Mouse (Mus musculus) spleen, postnatal 10 days (tissue): Measurements from ENCODE around the gene Actg1.

Experiments
- DNase-seq, 2 experiments: peaks; one replicate each; pipeline ENCODE4 v3.0.0; 2021 to 2022; ENCODE audit warnings: low spot score in 2 of 2

Actg1 gene

DNA sequence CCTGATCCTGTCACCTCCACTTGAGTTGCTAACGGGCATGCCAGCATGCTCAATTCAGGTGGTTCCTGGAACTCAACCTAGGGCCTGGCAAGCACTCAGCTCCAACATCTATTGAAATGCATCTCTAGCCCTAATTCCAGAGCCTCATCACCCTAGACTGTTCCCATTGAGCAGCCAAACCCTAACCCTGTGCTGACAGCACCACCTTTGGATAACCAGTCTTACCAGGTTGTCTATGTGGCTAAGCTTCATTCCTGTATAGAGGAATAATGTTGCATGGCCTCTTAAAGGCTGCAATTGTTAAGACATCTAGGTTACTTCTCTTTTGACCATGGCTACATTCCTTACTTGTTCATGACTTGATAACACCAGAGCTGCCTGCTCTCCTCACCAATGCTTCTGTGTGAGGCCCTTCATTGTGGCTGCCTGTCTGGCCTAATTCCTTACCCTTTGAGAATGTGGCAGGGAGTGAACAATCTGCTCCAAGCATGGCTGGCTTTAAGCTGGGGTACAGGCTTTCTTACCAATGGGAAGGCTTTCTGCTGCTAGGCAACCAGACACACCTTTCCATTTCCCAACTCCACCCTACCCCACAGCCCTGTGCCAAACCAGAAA, 3.2 kb downstream of the Actg1 start:
- DNase-seq = peak in 1 of 2 experiments; percentile 7

DNA sequence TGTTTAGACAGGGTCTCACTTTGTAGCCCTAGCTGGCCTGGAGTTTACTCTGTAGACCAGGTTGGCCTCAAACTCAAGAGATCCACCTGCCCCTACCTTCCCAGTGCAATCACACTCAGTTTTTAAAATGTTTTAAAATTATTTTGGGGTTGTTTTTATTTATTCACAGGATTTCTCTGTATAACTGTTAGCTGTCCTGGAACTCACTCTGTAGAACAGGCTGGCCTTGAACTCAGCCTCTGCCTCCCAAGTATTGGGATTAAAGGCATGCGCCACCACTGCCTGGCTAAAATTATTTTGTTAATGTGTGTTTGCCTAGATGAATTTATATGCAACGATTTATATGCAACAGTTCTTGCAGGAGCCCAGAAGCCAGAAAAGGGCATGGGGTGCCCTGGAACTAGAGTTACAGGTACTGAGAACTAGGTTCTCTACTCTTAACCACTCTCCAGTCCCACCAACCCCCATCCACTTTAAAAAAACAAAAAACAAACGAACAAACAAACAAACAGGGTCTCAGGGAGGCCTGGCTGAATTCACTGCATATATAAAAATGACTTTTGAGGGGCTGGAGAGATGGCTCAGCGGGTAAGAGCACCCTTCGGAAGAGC, 3.9 kb downstream of the Actg1 start:
- DNase-seq = no peak

DNA sequence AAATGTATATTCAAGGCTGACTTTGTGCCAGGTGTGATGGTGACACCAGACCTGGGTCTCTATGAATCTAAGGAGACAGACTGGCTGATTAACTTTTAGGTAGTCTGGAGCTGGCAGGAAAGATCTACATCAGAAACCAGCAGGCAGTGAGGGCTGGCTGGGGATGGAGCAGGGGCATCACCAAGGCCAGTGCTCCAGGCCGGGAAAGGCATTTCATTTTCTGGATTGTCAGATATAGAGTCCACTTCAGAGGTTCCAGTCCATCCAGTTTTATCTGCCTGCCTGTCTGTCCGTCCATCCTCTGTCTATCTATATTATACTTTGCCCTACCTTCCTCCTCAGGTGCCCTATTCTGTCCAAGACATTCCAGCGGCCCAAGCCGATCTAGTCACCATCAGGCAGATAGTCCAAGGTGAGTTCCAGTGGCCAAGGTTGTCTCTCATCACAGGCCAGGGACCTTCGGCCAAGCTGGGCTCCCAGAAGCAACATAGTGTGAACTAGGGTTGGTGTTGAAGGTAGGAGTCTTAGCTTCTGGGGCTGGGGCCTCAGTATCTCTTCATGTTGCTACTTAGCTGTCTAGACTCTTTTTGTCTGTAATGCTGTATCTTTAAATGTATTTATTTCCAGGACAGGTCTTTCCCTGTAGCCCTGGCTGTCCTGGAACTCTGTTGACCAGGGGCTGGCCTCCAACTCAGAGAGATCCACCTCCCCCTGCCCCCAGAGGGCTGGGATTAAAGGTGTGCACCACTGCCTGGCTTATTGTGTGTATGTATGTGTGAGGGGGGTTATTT, 4.6 kb downstream of the Actg1 start:
- no peak for DNase-seq

DNA sequence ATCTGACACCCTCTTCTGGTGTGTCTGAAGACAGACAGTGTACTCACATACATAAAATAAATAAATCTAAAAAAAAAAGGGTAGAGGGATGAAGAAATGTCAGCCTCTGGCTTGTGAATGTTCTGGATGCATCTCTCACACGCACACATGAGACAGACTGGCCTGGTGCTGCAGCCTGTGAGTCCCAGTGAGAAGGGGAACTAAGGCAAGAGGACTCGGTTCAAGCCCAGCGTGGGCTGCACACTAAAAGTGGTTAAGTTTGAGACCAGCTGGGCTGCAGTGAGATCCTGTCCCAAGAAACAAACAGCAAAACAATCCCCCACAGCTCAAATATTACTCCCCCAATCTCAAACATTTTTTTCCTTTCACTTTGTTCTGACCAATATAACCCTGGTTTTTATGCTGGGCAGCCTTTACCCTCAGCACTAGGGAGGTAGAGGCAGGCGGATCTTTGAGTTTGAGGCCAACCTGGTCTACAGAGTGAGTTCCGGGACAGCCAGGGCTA, 5.6 kb downstream of the Actg1 start:
- DNase-seq = no peak

DNA sequence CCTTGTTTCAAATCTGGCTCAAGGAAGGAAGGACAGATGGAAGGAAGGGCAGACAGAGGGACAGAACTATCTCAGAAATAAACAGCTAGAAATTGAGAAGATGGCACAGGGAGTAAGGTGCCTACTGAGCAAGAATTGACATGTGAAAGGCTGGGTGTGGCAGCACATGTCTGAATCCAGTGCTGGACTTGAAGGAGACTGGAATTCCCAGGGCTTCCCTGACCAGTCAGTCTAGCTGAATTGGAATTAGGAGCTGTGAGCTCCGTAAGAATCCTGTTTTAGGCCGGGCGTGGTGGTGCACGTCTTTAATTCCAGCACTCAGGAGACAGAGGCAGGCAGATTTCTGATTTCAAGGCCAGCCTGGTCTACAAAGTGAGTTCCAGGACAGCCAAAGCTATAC, 6.7 kb downstream of the Actg1 start:
- no peak for DNase-seq

DNA sequence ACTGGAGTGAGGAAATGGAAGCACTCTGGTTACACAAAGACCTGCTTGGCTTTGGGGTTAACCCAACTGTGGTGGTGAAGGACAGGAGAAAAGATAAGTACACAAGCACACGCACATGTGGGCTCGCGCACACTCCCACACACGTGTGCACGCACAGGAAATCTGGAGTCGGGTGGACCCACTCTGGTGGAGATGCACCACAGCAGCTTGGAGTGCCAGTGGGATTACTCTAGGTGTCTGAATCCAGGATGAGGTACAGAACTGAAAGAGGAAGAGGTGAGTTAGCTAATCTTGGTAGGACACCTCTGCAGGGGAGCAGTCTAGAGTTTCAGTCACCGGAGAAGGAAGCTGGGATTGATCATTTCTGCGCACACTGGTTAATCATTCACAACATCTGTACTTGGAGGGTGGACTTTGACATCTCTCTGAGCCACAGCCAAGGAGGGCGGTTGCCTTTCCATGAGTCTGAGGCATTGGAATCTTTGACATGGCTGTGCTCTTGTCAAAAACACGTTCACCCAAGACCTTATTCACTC, 8.3 kb downstream of the Actg1 start:
- no peak for DNase-seq

DNA sequence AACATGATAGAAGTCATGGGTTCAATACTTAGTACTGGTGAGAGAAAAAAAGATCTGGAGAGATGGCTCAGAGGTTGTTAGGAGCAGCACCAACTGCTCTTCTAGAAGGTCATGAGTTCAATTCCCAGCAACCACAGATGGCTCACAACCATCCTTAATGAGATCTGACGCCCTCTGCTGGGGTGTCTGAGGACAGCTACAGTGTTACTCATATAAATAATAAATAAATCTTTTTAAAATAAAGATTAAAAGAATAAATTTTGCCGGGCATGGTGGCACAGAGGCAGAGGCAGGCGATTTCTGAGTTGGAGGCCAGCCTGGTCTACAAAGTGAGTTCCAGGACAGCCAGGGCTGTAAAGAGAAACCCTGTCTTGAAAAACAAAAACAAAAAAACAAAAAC, 9.6 kb downstream of the Actg1 start:
- no peak for DNase-seq

DNA sequence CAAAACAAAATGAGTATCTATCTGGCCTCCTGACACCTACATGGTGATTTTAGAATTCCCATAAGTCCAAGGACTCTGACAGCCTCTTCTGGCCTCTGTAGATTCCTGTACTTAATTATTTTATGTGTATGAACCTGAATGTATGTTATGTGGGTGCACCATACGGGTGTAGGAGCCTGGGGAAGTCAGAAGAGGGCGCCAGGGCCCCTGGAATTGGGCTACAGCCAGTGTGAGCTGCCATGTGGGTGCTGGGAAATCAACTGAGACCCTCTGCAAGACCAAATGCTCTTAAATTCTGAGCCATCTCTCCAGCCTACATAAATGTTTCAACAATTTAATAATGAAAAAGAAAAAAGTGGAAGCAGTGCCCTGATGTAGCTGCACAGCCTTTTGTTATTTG, 10.9 kb downstream of the Actg1 start:
- no peak for DNase-seq

DNA sequence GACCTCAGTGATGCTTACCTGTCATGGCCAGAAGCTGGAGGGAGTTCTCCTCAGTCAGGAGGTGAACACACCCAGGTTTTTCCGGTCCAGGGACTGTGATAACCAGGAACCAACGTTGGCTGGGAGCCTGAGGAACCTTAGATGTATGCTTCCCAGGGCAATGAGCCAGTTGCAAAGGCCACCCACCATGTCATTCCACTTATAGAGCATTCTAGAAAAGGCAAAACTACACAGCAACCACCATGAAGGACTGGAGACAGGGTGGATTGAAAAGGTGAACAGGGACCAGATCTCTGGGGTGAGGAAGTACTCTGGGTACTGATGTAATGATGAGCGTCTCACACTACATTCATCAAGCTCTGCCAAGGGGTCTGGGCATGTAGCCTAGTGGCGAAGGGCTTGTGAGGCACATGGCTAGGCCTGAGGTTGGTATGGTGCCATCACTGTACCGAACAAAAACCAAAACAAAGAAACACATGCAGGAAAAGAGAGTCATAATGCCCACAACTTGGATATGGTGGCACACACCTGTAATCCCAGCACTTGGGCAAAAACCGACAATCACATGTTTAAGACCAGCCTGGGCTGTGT, 12.8 kb downstream of the Actg1 start:
- no peak for DNase-seq

DNA sequence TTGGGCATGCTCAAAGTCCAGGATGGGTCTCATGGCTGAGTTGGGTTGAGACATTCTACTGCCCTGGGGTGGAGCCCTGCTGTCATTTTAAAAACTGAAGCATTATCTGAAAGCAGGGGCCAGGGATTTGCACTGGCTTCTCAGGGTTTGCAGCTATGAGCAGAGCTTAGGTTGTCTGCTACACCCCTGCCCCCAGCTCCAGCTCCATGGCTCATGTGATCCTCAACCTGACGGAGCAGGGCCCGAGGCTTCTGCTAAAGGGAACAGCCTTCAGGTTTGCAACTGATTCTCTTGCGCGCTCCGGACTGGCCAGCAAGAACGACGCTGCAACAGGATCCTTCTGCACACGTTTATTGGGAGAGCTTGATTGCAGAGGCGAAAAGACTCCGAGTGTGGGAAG, 28.2 kb downstream of the Actg1 start:
- DNase-seq = no peak

DNA sequence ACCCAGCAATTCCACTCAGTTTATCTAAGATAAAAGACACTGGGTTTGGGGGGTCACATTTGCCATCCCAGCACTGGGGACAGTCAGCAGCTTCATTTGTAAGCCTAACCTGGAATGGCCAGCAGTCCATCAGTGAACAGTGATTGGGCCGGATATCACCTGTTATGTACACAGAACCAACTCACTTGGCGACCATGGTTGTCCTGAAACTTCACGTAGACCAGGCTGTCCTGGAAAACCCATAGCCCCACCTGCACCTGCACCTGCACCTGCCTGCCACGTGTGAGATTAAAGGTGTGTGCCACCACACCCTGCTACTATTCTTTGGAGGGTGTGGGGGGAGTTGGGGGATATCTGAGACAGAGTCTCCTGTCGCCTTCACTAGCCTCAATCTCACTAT, 29.0 kb downstream of the Actg1 start:
- DNase-seq = no peak

DNA sequence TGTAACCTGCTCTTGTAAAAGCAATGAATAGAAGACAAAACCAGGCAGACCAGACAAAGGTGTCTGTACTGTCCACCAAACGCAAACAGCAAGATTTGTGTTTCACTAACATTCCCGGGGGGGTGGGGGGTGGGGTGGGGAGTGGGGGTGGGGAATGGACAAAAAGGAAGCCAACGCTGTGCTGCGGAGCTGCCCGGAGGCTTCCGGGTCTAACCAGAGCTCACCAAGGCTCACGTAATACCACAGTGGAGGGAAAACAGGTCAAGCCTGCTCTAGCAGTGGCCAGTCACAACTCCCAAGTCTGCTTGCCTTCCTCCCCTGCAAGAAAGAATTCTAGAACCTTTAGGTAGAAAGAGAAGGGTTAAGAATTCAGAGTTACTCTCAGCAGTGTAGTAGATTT, 30.9 kb downstream of the Actg1 start:
- no peak for DNase-seq

DNA sequence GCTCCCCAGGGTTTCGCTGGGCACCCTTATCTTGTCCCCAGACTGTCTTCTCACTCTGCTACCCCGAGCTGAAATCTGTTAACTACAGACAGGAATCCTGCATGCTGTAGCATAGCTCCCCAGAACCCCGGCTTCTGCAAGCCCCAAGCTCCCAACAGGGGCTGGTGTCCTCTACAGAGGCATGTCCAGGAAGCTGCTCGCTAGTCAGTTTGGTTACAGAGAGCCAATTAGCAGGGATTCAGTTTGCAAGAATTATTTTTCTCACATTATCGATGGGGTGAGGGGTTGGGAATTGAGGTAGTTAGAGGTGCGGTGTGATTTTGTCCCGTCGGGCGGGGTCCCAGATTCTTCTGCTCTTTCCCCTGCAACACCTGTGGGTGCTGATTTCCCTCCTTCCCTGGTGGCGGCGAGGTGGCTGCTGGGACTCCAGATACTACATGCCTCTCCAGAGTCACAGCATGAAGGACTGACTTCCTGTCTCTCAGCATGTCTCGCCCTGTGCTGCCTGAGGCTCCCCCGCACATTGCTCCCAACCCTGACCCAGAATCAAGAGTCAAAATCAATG, 31.6 kb downstream of the Actg1 start:
- no peak for DNase-seq

DNA sequence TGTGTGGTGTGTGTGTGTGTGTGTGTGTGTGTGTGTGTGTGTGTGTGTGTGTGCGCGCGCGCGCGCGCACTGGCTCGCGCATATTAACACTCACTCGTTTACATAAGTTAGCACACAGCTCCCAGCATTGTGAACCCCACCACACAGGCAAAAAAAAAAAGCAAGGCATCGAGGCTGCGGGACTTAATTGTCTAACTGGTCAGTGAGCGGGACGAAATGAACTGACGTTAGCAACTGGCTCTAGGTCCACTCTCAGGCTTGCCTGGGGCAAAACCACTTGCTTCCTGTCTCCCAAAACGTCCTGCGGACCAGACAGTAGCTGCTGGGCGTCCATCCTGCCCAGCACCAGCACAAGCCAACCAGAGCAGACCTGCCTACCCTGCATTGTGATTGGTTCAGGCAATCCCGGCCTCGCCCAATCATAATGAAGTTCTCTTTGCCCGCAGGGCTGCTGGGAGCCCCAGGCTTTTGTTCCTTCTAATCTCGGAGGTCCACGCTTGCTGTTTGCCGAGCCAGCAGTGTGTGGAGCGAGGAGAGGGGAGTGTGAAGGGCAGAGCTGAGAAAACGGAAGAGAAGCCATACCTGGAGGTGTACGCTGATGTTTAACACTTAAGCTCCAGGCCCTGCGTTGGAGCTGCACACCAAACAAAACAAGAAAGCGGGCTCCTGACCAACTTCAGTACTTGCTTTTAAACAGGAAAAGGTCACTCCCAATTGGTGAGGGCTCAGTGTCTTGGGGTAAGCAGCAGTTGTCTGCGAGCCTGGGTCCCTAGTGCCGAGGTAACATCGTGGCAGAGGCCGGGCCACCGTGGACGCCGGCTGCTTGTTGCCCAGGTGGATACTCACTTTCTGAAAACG, 32.3 kb downstream of the Actg1 start:
- DNase-seq = peak; percentile 76 to 86

DNA sequence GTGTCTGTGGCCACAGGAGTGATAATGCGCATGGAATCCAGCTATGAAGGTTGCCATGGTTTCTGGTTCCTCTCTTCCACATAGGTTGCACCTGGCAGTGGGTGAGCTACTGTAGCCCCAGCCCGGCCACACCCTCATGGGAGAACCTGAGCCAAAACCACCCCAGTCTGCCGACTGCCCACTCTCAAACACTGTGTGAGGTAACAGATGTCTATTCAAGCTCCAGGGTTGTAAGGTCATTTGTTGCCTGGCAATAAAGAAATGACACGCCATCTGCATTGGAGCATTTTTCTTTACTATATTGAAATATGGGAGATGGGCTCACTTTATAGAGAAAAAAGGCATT, 33.0 kb downstream of the Actg1 start:
- no peak for DNase-seq

DNA sequence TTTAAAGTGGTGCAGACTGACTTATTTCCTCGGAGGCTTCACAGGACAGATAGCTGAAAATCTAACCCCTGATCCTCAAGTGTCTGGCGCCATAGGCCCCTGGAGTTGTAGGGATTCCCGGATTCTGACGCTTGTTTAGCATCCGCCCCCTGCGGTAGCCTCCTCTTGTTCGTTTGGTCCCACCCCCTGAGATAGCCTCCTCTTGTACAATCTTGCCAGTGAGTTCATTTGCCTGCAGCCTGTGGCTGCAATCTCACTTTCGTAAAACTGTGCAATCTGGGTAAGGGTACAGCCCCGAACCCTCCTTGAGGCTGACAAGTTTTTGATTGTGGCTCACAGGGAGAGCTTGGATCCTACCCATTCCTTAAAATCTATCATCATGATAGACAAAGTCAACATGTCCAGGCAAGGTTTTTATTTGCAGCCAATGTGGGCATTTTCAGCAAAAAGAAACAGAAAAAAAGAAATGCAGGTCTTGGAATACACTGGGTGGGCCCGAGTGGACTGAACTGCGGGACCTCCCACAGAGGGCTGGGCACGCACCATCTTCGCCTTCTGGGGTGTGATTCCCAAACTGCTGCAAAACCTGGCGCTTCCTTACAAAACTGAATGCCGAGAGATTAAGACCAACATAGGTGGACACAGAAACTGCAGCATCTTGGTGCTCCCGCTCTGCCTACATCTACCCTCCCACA, 33.5 kb downstream of the Actg1 start:
- no peak for DNase-seq

DNA sequence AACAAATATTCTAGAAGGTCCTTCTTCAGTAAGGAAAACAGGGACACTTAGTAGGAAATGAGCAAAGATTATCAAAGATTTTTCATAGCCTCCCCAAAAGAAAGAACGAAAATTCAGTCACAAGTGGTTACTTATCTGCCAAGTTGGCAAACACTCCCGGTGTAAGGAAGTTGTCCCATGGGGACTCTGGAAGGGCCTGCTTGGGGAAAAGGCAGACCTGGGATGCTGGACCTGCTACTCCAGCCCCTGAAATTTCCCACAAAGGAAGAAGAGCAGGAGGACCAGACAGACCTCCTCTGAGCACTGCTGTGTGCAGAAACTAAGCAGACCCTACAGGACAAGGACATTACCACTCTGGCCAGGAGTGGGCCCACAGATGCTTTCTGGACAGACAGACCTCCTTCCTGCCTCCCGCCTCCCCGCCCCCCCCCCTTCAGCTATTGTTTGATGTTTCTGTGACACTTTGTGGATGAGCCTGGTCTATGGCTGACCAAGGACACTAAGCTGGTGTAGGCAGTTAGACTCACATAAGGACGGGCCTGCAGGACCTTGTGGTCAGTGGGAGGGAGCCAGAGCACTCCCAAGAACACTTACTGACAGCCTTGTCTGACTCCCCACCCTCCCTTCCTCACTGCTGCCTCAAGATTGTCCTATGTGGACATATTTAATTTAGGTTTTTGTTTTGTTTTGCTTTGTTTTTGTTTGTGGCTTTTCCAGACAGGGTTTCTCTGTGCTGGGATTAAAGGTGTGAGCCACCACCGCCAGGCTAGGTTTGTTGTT, 34.2 kb downstream of the Actg1 start:
- DNase-seq = no peak

DNA sequence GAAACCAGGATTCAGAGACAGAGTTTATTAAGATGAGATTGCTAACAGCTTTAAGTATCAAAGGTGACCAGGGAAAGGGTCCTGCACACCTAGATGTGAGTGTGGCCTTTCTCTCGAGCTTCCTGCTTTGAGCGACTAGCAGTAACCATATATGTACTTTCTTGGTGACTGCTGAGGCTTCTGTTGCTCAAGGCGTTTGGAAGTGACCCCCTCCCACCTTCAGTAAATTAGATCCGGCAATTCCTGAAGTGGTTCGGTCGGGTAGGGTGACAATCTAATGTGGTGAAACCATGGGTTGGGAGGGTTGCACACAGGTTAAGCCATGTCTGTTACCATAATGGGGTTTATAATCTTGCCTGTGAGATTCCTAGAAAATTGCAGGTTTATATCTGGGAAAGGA, 36.3 kb downstream of the Actg1 start:
- no peak for DNase-seq

DNA sequence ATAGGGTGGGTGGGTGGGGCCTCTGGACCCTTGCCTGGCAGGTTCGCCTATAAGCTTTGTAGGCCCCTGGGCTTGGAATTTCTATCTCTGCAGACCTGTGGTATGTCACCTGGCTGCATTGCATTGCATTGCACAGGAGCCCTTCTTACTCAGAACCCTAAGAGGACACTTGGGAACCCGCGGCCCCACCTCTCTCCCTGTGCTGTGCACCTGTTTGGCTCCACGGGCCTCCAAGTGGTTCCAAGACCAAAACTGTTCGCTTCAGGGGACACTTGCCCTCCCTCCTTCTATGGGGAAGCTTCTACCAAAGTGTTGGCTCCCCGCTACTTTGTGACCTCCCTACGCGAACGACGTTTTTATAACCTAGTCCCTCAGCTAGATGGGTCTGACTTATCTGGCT, 36.8 kb downstream of the Actg1 start:
- DNase-seq = no peak

DNA sequence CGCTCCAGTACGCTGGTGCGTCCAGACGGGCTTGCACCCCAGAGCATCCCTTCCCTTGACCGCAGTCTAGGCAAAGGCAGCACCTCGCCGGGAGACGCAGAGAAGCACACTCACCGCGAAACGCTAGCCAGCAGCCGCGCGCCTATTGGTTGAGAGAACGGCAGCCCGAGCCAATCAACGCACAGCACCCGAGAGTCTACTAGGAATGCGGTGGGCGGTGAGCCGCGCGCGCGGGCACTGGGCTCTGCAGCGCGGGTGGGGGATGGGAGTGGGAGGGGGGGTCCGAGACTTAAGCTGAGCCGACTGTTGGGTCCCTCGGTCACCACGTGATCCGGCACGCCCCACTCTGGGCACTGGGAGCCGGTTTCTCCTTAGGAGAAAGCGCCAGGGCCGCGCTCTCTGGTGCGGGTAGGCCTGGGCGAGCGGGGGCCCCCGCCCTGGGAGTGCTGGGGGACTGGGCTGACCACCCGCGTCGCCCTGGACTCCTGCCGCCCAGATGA, 37.5 kb downstream of the Actg1 start:
- peak; percentile 60 to 82 for DNase-seq
